Mouse (Mus musculus) forebrain, embryonic 12.5 days (tissue): Measurements from ENCODE around the gene Klf2. TPM values are rescaled to one million over a fixed set of nuclear protein-coding genes. Genes with fewer than 3 reads are reported as not detected.

ENCODE experiments used
- ATAC-seq: fragments of 200-750 bp; cut with Nextera tagmentation; 2 replicates; pipeline ENCODE4 v1.8.0; 2017; ENCODE audit warnings: moderate TSS enrichment; ENCODE audit not compliant: low FRiP score
- H3K27ac ChIP-seq: fragments of 300-500 bp; sonication (generic); 2 replicates; pipeline ENCODE4 v1.5.1; 2016; ENCODE audit warnings: mild to moderate bottlenecking
- H3K27me3 ChIP-seq: fragments of 300-500 bp; sonication (generic); 2 replicates; pipeline ENCODE4 v1.6.1; 2016; ENCODE audit warnings: mild to moderate bottlenecking
- H3K36me3 ChIP-seq: fragments of 300-500 bp; sonication (generic); replicated peaks from 2 replicates; pipeline ENCODE4 v1.6.1; 2016; ENCODE audit warnings: mild to moderate bottlenecking
- H3K4me1 ChIP-seq: fragments of 300-500 bp; sonication (generic); 2 replicates; pipeline ENCODE4 v1.6.1; 2016
- H3K4me2 ChIP-seq: fragments of 300-500 bp; sonication (generic); 2 replicates; pipeline ENCODE4 v1.6.1; 2016; ENCODE audit warnings: mild to moderate bottlenecking, moderate library complexity
- H3K4me3 ChIP-seq: fragments of 300-500 bp; sonication (generic); replicated peaks from 2 replicates; pipeline ENCODE4 v1.5.1; 2016; ENCODE audit warnings: mild to moderate bottlenecking
- H3K9ac ChIP-seq: fragments of 300-500 bp; sonication (generic); 2 replicates; pipeline ENCODE4 v1.6.1; 2016; ENCODE audit warnings: mild to moderate bottlenecking
- H3K9me3 ChIP-seq: fragments of 300-500 bp; sonication (generic); 2 replicates; pipeline ENCODE4 v1.6.1; 2016
- WGBS: fragments of 180-500 bp; shearing (Covaris S2); methylation state at CpG from one replicate; pipeline ENCODE4 v1.1.7; 2016; 5-methylcytosine and 5-hydroxymethylcytosine counted together
- polyA plus RNA-seq: library from polyadenylated mRNA; unstranded; fragments of >200 nt; fragmentation: Nextera tagmentation; extraction: Ambion mirVana; gene quantifications from 2 replicates; pipeline ENCODE4 v1.2.1, GENCODE M21; 2016

The Klf2 gene
- polyA plus RNA-seq, 1 experiment from 2014 or later = 5.0 TPM

- H3K9ac ChIP-seq = no peak overlapping the region
- H3K27ac ChIP-seq = no peak overlapping the region
- H3K36me3 ChIP-seq = peaks cover 58% of the 10 kb centered on the region
- ATAC-seq = no peak
- H3K9me3 ChIP-seq = no peaks in the 10 kb centered on the region
- H3K4me3 ChIP-seq = no peak overlapping the region
- WGBS = 100% methylated on average over 2 of the region's 2 CpGs
- no peaks in the 10 kb centered on the region for H3K27me3 ChIP-seq
- H3K4me2 ChIP-seq = no peak overlapping the region
- H3K4me1 ChIP-seq = no peaks in the 10 kb centered on the region; the same call in 1 of the 2 replicates
These were observed 29.3 kb downstream of the Klf2 start for GRCm38 (mm10) chr8:72348114-72348513.

GRCm38 (mm10) chr8:72348956-72349355, 30.1 kb downstream of the Klf2 start:
- Histone ChIP-seq H3K36me3 (peaks cover 61% of the 10 kb centered on the region), H3K4me2 (no peak overlapping the region), H3K9ac (no peak overlapping the region), H3K9me3 (no peaks in the 10 kb centered on the region), H3K4me1 (no peaks in the 10 kb centered on the region; the same call in 1 of the 2 replicates), H3K27ac (no peak overlapping the region), H3K27me3 (no peaks in the 10 kb centered on the region), H3K4me3 (no peak overlapping the region)
- WGBS = 96% methylated on average over 1 of the region's 1 CpGs
- ATAC-seq = no peak

- whole genome bisulfite sequencing = 94% methylated on average over 9 of the region's 9 CpGs
- H3K9ac ChIP-seq = no peak overlapping the region
- H3K27ac ChIP-seq = no peak overlapping the region
- H3K36me3 ChIP-seq = peaks cover 61% of the 10 kb centered on the region
- no peaks in the 10 kb centered on the region; the same call in 1 of the 2 replicates for H3K4me1 ChIP-seq
- H3K27me3 ChIP-seq = no peaks in the 10 kb centered on the region
- H3K9me3 ChIP-seq = no peaks in the 10 kb centered on the region
- H3K4me3 ChIP-seq = no peak overlapping the region
- ATAC-seq = no peak
- no peak overlapping the region for H3K4me2 ChIP-seq
These were observed 31.0 kb downstream of the Klf2 start for GRCm38 (mm10) chr8:72349838-72350237.

GRCm38 (mm10) chr8:72350727-72351126, 31.9 kb downstream of the Klf2 start:
- no peak overlapping the region for H3K4me3 ChIP-seq
- H3K27me3 ChIP-seq = no peaks in the 10 kb centered on the region
- H3K9me3 ChIP-seq = no peaks in the 10 kb centered on the region
- H3K4me2 ChIP-seq = no peak overlapping the region
- no peak overlapping the region for H3K27ac ChIP-seq
- H3K4me1 ChIP-seq = no peaks in the 10 kb centered on the region; the same call in 1 of the 2 replicates
- no peak for ATAC-seq
- H3K9ac ChIP-seq = no peak overlapping the region
- H3K36me3 ChIP-seq = peaks cover 61% of the 10 kb centered on the region
- 94% methylated on average over 8 of the region's 8 CpGs for WGBS

- no peak overlapping the region for H3K27ac ChIP-seq
- no peak for ATAC-seq
- H3K4me3 ChIP-seq = no peak overlapping the region
- H3K36me3 ChIP-seq = peaks cover 63% of the 10 kb centered on the region
- no peaks in the 10 kb centered on the region for H3K9me3 ChIP-seq
- 94% methylated on average over 7 of the region's 7 CpGs for WGBS
- no peaks in the 10 kb centered on the region; the same call in 1 of the 2 replicates for H3K4me1 ChIP-seq
- no peak overlapping the region for H3K9ac ChIP-seq
- no peaks in the 10 kb centered on the region for H3K27me3 ChIP-seq
- no peak overlapping the region for H3K4me2 ChIP-seq
These were observed 32.7 kb downstream of the Klf2 start for GRCm38 (mm10) chr8:72351405-72352005.

GRCm38 (mm10) chr8:72352951-72353699, 34.3 kb downstream of the Klf2 start:
- ATAC-seq = no peak
- Histone ChIP-seq H3K27me3 (no peaks in the 10 kb centered on the region), H3K4me3 (no peak overlapping the region), H3K4me1 (no peaks in the 10 kb centered on the region; the same call in 1 of the 2 replicates), H3K27ac (no peak overlapping the region), H3K4me2 (no peak overlapping the region), H3K9ac (no peak overlapping the region), H3K36me3 (peaks cover 65% of the 10 kb centered on the region), H3K9me3 (no peaks in the 10 kb centered on the region)
- 85% methylated on average over 8 of the region's 8 CpGs for whole genome bisulfite sequencing

- Histone ChIP-seq H3K4me1 (no peaks in the 10 kb centered on the region; the same call in 1 of the 2 replicates), H3K4me2 (no peak overlapping the region), H3K9me3 (no peaks in the 10 kb centered on the region), H3K27ac (no peak overlapping the region), H3K9ac (no peak overlapping the region), H3K27me3 (no peaks in the 10 kb centered on the region), H3K4me3 (no peak overlapping the region), H3K36me3 (peaks cover 70% of the 10 kb centered on the region)
- no peak for ATAC-seq
- whole genome bisulfite sequencing = 91% methylated on average over 7 of the region's 7 CpGs
These were observed 34.8 kb downstream of the Klf2 start for GRCm38 (mm10) chr8:72353700-72354045.

- H3K36me3 ChIP-seq = peaks cover 75% of the 10 kb centered on the region
- H3K27me3 ChIP-seq = no peaks in the 10 kb centered on the region
- no peak for ATAC-seq
- H3K4me1 ChIP-seq = no peaks in the 10 kb centered on the region; the same call in 1 of the 2 replicates
- no peak overlapping the region for H3K9ac ChIP-seq
- no peaks in the 10 kb centered on the region for H3K9me3 ChIP-seq
- H3K4me3 ChIP-seq = no peak overlapping the region
- WGBS = 78% methylated on average over 11 of the region's 11 CpGs
- no peak overlapping the region for H3K4me2 ChIP-seq
- no peak overlapping the region for H3K27ac ChIP-seq
These were observed 35.4 kb downstream of the Klf2 start for GRCm38 (mm10) chr8:72354272-72354671.

GRCm38 (mm10) chr8:72356593-72356992, 37.8 kb downstream of the Klf2 start:
- Histone ChIP-seq H3K36me3 (peaks cover 94% of the 10 kb centered on the region), H3K9me3 (no peaks in the 10 kb centered on the region), H3K27ac (no peak overlapping the region), H3K27me3 (no peaks in the 10 kb centered on the region), H3K4me2 (no peak overlapping the region), H3K4me1 (no peaks in the 10 kb centered on the region; the same call in 1 of the 2 replicates), H3K9ac (no peak overlapping the region), H3K4me3 (no peak overlapping the region)
- WGBS = 92% methylated on average over 3 of the region's 3 CpGs
- no peak for ATAC-seq

- ATAC-seq = no peak
- Histone ChIP-seq H3K27me3 (no peaks in the 10 kb centered on the region), H3K4me1 (no peaks in the 10 kb centered on the region), H3K9me3 (no peaks in the 10 kb centered on the region), H3K4me2 (no peak overlapping the region), H3K36me3 (peaks cover 96% of the 10 kb centered on the region), H3K9ac (no peak overlapping the region), H3K27ac (no peak overlapping the region), H3K4me3 (no peak overlapping the region)
These were observed 41.3 kb downstream of the Klf2 start for GRCm38 (mm10) chr8:72360162-72360561.

- Histone ChIP-seq H3K4me2 (no peak overlapping the region), H3K4me1 (no peaks in the 10 kb centered on the region), H3K36me3 (peaks cover 96% of the 10 kb centered on the region), H3K27me3 (no peaks in the 10 kb centered on the region), H3K9me3 (no peaks in the 10 kb centered on the region), H3K4me3 (no peak overlapping the region), H3K27ac (no peak overlapping the region), H3K9ac (no peak overlapping the region)
- ATAC-seq = no peak
- 92% methylated on average over 4 of the region's 4 CpGs for WGBS
These were observed 43.9 kb downstream of the Klf2 start for GRCm38 (mm10) chr8:72362754-72363153.

GRCm38 (mm10) chr8:72363457-72363856, 44.6 kb downstream of the Klf2 start:
- WGBS = 89% methylated on average over 7 of the region's 7 CpGs
- Histone ChIP-seq H3K4me2 (no peak overlapping the region), H3K4me1 (no peaks in the 10 kb centered on the region), H3K9ac (no peak overlapping the region), H3K36me3 (peaks cover 96% of the 10 kb centered on the region), H3K27me3 (no peaks in the 10 kb centered on the region), H3K27ac (no peak overlapping the region), H3K9me3 (no peaks in the 10 kb centered on the region), H3K4me3 (no peak overlapping the region)
- no peak for ATAC-seq

- no peak overlapping the region for H3K4me3 ChIP-seq
- no peak overlapping the region for H3K4me2 ChIP-seq
- H3K27me3 ChIP-seq = no peaks in the 10 kb centered on the region
- H3K27ac ChIP-seq = no peak overlapping the region
- no peaks in the 10 kb centered on the region for H3K9me3 ChIP-seq
- 95% methylated on average over 2 of the region's 2 CpGs for WGBS
- no peaks in the 10 kb centered on the region for H3K4me1 ChIP-seq
- peaks cover 96% of the 10 kb centered on the region for H3K36me3 ChIP-seq
- no peak overlapping the region for H3K9ac ChIP-seq
- ATAC-seq = no peak
These were observed 46.2 kb downstream of the Klf2 start for GRCm38 (mm10) chr8:72365016-72365415.
